Mouse (Mus musculus) hindbrain, embryonic 14.5 days (tissue): ENCODE measurements around the gene Hoxb6. TPM values are rescaled to one million over a fixed set of nuclear protein-coding genes. Genes with fewer than 3 reads are reported as not detected.

ENCODE experiments used
- ATAC-seq: fragments of 200-750 bp; cut with Nextera tagmentation; 2 replicates; pipeline ENCODE4 v1.8.0; 2017; ENCODE audit warnings: moderate number of reproducible peaks, mild to moderate bottlenecking, moderate TSS enrichment, moderate library complexity; ENCODE audit not compliant: low FRiP score
- DNase-seq: peaks from one replicate; pipeline ENCODE4 v3.0.0-alpha.2; 2015; ENCODE audit warnings: low spot score
- H3K27ac ChIP-seq: fragments of 300-500 bp; sonication (generic); 2 replicates; pipeline ENCODE4 v1.5.1; 2014; ENCODE audit warnings: mild to moderate bottlenecking, moderate library complexity
- H3K27me3 ChIP-seq: fragments of 300-500 bp; sonication (generic); 2 replicates; pipeline ENCODE4 v1.6.1; 2014; ENCODE audit warnings: mild to moderate bottlenecking, low read length, mixed read lengths; ENCODE audit not compliant: control insufficient read depth, insufficient read depth
- H3K36me3 ChIP-seq: fragments of 300-500 bp; sonication (generic); replicated peaks from 2 replicates; pipeline ENCODE4 v1.6.1; 2014; ENCODE audit not compliant: control insufficient read depth, insufficient read depth
- H3K4me1 ChIP-seq: fragments of 300-500 bp; sonication (generic); replicated peaks from 2 replicates; pipeline ENCODE4 v1.6.1; 2014; ENCODE audit warnings: antibody characterized with exemption, low read length, mixed read lengths; ENCODE audit not compliant: control insufficient read depth, insufficient read depth
- H3K4me2 ChIP-seq: fragments of 300-500 bp; sonication (generic); replicated peaks from 2 replicates; pipeline ENCODE4 v1.6.1; 2014; ENCODE audit warnings: mild to moderate bottlenecking, moderate library complexity
- H3K4me3 ChIP-seq: fragments of 300-500 bp; sonication (generic); replicated peaks from 2 replicates; pipeline ENCODE4 v1.5.1; 2014; ENCODE audit warnings: mild to moderate bottlenecking, low read length
- H3K9ac ChIP-seq: fragments of 300-500 bp; sonication (generic); 2 replicates; pipeline ENCODE4 v1.6.1; 2014
- H3K9me3 ChIP-seq: fragments of 300-500 bp; sonication (generic); 2 replicates; pipeline ENCODE4 v1.6.1; 2016; ENCODE audit warnings: low read length; ENCODE audit not compliant: control insufficient read depth
- WGBS: fragments of 180-500 bp; shearing (Covaris S2); extraction: QIAGEN DNeasy Blood & Tissue Kit; methylation state at CpG from one replicate; pipeline ENCODE4 v1.1.7; 2014; 5-methylcytosine and 5-hydroxymethylcytosine counted together
- polyA plus RNA-seq: library from polyadenylated mRNA; unstranded; fragments of >200 nt; fragmentation: Nextera tagmentation; extraction: Ambion mirVana; gene quantifications from 2 replicates; pipeline ENCODE4 v1.2.1, GENCODE M21; 2014

The Hoxb6 gene
- polyA plus RNA-seq, 1 experiment from 2014 or later = 90.1 TPM

DNA sequence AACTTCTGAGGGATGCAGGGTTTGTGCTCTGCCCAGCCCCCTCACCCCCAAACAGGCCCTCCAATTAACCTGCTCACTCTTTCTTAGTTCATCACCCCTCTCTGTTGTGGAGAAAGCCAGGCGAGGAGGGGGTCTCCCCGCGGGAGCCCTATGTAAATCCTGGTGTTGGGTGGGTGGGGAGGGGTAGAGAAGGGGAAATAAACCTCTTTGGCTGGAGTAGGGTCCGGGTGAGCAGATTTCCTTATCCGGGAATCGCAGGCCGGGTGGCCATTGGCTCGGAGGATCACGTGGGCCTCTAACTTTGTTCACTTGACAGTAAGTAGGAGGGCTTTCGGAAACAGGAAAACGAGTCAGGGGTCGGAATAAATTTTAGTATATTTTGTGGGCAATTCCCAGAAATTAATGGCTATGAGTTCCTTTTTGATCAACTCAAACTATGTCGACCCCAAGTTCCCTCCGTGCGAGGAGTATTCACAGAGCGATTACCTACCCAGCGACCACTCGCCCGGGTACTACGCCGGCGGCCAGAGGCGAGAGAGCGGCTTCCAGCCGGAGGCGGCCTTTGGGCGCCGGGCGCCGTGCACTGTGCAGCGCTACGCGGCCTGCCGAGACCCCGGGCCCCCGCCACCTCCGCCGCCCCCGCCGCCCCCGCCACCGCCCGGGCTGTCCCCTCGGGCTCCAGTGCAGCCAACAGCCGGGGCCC, 26.2 kb downstream of the Hoxb6 start:
- peak overlapping the region; percentile 48 for H3K4me3 ChIP-seq
- WGBS = under 1% methylated on average over 36 of the region's 45 CpGs
- peak; percentile 71 for ATAC-seq
- peaks cover 90% of the 10 kb centered on the region for H3K27me3 ChIP-seq
- H3K9me3 ChIP-seq = no peaks in the 10 kb centered on the region
- H3K27ac ChIP-seq = peak overlapping the region; percentile 99
- no peaks in the 10 kb centered on the region for H3K36me3 ChIP-seq
- peak overlapping the region; percentile 97 for H3K9ac ChIP-seq
- peak; percentile 77 for DNase-seq
- H3K4me1 ChIP-seq = no peaks in the 10 kb centered on the region; the same call in 1 of the 2 replicates
- peak overlapping the region; percentile 77 for H3K4me2 ChIP-seq

DNA sequence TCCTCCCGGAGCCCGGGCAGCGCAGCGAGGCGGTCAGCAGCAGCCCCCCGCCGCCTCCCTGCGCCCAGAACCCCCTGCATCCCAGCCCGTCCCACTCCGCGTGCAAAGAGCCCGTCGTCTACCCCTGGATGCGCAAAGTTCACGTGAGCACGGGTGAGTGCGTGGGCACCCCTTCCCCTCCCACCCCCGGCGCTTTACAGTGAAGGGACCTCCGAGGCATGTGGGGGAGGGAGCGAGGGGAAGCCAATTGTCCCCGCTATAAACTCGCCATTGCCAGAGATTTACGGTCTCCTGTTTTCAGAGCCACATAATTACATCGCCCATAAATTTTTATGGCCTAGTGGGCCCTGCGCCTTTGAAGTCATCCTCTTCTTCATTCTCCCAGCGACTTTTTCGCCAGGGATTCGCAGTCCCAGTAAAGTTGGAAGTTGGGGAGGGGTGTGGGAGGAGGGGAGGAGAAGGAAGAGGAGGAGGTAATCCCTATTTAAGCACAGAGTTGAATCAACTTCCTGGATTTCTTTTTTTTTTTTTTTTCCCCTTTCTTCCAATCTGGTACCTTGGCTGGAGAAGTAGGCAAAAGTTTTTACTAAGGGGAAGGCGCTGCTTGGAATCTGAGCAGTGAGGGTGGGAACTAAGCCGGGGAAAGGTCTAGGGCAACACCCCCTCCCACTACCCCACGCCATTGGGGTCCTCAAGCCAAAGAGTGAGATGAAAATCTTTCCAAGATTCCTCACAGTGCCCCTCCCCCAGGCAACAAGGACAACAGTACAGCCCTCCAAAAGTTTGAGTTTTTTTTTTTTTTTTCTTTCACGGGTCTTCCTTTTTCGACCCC, 27.0 kb downstream of the Hoxb6 start:
- Histone ChIP-seq H3K27ac (peak overlapping the region; percentile 99), H3K9me3 (no peaks in the 10 kb centered on the region), H3K36me3 (no peaks in the 10 kb centered on the region), H3K4me1 (no peaks in the 10 kb centered on the region), H3K9ac (peak overlapping the region; percentile 97), H3K4me3 (peak overlapping the region; percentile 48), H3K4me2 (peak overlapping the region; percentile 77), H3K27me3 (peaks cover 88% of the 10 kb centered on the region)
- no peak for DNase-seq
- ATAC-seq = peak; percentile 58
- under 1% methylated on average over 33 of the region's 34 CpGs for WGBS

DNA sequence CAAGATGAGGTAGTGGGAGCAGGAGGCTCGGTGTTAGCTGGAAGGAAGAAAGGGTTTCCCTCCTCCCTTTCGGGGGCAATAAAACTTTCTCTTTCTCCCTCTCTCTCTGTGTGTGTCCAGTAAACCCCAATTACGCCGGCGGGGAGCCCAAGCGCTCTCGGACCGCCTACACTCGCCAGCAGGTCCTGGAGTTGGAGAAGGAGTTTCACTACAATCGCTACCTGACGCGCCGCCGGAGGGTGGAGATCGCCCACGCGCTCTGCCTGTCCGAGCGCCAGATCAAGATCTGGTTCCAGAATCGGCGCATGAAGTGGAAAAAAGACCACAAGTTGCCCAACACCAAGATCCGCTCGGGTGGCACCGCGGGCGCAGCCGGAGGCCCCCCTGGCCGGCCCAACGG, 27.6 kb downstream of the Hoxb6 start:
- peak overlapping the region; percentile 48 for H3K4me3 ChIP-seq
- H3K36me3 ChIP-seq = no peaks in the 10 kb centered on the region
- peak overlapping the region; percentile 97 for H3K9ac ChIP-seq
- peak overlapping the region; percentile 99 for H3K27ac ChIP-seq
- H3K4me1 ChIP-seq = no peaks in the 10 kb centered on the region
- DNase-seq (no peak), ATAC-seq (no peak)
- H3K27me3 ChIP-seq = peaks cover 88% of the 10 kb centered on the region
- under 1% methylated on average over 29 of the region's 29 CpGs for WGBS
- H3K4me2 ChIP-seq = peak overlapping the region; percentile 77
- H3K9me3 ChIP-seq = no peaks in the 10 kb centered on the region

GRCm38 (mm10) chr11:96320688-96321087, 28.4 kb downstream of the Hoxb6 start:
- peak overlapping the region; percentile 97 for H3K9ac ChIP-seq
- 2% methylated on average over 17 of the region's 17 CpGs for WGBS
- H3K9me3 ChIP-seq = no peaks in the 10 kb centered on the region
- ATAC-seq (no peak), DNase-seq (no peak)
- H3K4me3 ChIP-seq = peak overlapping the region; percentile 48
- peak overlapping the region; percentile 99 for H3K27ac ChIP-seq
- no peaks in the 10 kb centered on the region for H3K4me1 ChIP-seq
- peak overlapping the region; percentile 77 for H3K4me2 ChIP-seq
- peaks cover 88% of the 10 kb centered on the region for H3K27me3 ChIP-seq
- H3K36me3 ChIP-seq = no peaks in the 10 kb centered on the region

DNA sequence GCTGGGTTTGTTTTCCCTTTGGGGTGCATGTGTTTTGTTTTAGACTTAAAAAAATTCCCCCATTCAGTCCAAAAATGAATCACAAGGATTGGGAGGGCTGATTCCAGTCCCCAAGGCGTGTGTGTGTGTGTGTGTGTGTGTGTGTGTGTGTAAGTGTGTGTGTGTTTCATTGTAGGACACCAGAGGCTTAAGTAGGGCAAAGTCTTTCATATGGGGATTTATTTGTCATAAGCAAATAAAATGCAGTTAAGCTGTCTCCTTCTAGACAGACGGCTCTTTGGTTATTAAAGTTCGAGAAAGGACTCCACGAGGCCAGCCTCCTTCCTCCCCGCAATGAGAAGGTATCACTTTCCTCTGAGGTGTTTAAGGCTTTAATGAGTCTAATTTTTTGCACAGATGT, 29.6 kb downstream of the Hoxb6 start:
- ATAC-seq (no peak), DNase-seq (no peak)
- Histone ChIP-seq H3K9ac (peak overlapping the region; percentile 97), H3K4me1 (no peaks in the 10 kb centered on the region), H3K36me3 (no peaks in the 10 kb centered on the region), H3K9me3 (no peaks in the 10 kb centered on the region), H3K4me3 (peak overlapping the region; percentile 48), H3K4me2 (peak overlapping the region; percentile 77), H3K27ac (peak overlapping the region; percentile 99), H3K27me3 (peaks cover 89% of the 10 kb centered on the region)
- 11% methylated on average over 5 of the region's 5 CpGs for WGBS

DNA sequence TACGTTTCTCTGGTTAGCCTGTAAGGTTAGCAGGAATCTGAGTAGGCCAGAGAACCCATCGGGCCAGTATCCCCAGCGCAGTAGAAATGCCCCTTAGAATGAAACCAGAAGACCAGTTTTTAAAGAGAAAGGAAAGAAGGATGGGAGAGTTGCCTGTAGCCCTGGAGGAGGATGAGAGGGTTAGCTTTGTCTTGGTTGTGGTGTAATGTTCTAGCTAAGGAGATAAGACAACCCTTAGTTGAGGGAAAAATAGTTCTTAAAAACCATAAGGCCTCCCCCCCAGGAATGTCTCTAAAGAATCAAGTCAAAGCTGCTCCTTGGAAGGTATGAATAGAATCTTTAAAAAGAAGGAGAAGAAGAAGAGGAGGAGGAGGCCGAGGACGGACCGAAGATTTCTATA, 30.5 kb downstream of the Hoxb6 start:
- no peaks in the 10 kb centered on the region for H3K9me3 ChIP-seq
- ATAC-seq = no peak
- H3K36me3 ChIP-seq = no peaks in the 10 kb centered on the region
- peaks cover 96% of the 10 kb centered on the region for H3K27me3 ChIP-seq
- no peak for DNase-seq
- peak overlapping the region; percentile 48 for H3K4me3 ChIP-seq
- peak overlapping the region; percentile 97 for H3K9ac ChIP-seq
- H3K27ac ChIP-seq = peak overlapping the region; percentile 99
- peak overlapping the region; percentile 77 for H3K4me2 ChIP-seq
- 5% methylated on average over 6 of the region's 6 CpGs for WGBS
- H3K4me1 ChIP-seq = no peaks in the 10 kb centered on the region

- Histone ChIP-seq H3K27me3 (peaks cover 96% of the 10 kb centered on the region), H3K4me1 (no peaks in the 10 kb centered on the region), H3K9me3 (no peaks in the 10 kb centered on the region), H3K27ac (peak within 1 kb of the TSS; percentile 99), H3K4me2 (peak within 1 kb of the TSS; percentile 77), H3K4me3 (peak within 1 kb of the TSS; percentile 48), H3K9ac (peak within 1 kb of the TSS; percentile 97), H3K36me3 (no peaks in the 10 kb centered on the region)
- no peak for DNase-seq
- ATAC-seq = no peak
- 3% methylated on average over 10 of the region's 10 CpGs for WGBS
These were observed 30.9 kb downstream of the Hoxb6 start, which contains the start of gene Hoxb3 for GRCm38 (mm10) chr11:96323154-96323553. TSS of gene Hoxb3 (plus strand) at chr11:96323326.

GRCm38 (mm10) chr11:96324125-96324524, 31.8 kb downstream of the Hoxb6 start:
- no peak for ATAC-seq
- Histone ChIP-seq H3K9me3 (no peaks in the 10 kb centered on the region), H3K4me2 (peak overlapping the region; percentile 77), H3K27ac (peak overlapping the region; percentile 99), H3K4me3 (peak overlapping the region; percentile 48), H3K9ac (peak overlapping the region; percentile 97), H3K27me3 (peaks cover 96% of the 10 kb centered on the region), H3K36me3 (no peaks in the 10 kb centered on the region), H3K4me1 (no peaks in the 10 kb centered on the region)
- WGBS = 1% methylated on average over 5 of the region's 5 CpGs
- DNase-seq = no peak

DNA sequence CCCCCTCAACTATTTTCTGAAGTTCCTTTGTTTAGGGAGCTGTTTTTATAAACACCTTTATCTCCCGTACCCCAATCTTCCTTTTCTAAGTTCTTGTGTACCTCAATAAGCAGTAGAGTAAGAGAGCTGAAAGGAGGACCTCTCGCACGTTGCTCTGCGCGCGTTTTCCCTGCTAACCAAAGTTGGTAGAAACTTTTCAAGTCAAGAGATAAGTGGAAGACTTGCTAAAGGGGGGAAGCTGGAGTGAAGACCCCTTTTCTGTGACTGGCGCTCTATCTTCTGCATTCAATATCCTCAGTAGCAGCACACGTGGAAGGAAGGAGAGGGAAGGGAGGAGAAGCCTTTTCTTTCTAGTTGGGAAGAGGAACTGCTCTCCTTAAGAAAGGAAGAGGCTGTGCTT, 32.7 kb downstream of the Hoxb6 start:
- H3K4me1 ChIP-seq = no peaks in the 10 kb centered on the region
- peaks cover 96% of the 10 kb centered on the region for H3K27me3 ChIP-seq
- no peak for ATAC-seq
- H3K27ac ChIP-seq = peak overlapping the region; percentile 99
- peak overlapping the region; percentile 48 for H3K4me3 ChIP-seq
- no peaks in the 10 kb centered on the region for H3K36me3 ChIP-seq
- DNase-seq = no peak
- WGBS = 2% methylated on average over 8 of the region's 8 CpGs
- peak overlapping the region; percentile 97 for H3K9ac ChIP-seq
- peak overlapping the region; percentile 77 for H3K4me2 ChIP-seq
- H3K9me3 ChIP-seq = no peaks in the 10 kb centered on the region
